Mouse (Mus musculus): ENCODE data around the gene Olfr231.

DNA sequence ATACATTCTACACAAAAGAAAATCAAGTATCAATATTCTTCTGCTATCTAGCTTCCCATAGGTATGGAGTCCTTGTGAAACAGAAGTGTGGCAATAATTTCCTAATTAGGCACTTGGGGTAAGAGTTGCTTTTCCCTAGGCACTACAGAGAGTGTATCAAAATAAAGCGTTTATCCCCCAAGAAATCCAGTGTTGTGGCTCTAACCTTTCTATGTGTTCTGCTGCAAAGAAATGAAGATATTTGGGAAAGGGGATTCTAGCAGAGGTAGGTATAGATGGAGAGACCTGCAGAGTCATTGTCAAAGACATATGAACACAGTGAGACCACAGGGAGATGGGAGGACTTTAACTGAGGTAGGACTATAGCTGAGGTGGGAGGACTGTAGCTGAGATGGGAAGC, 24.4 kb downstream of the Olfr231 start, which contains the start of gene Olfr427:
- TF ChIP-seq CTCF (IDR thresholded peaks at IDR 0.05; ENCODE audit: low read depth) = no peak
- TF ChIP-seq EP300 (IDR thresholded peaks at IDR 0.05; ENCODE audit: low read depth) = no peak

Measured in heart, postnatal 0 days (tissue).